Mouse (Mus musculus) limb, embryonic 13.5 days (tissue): ENCODE results near the gene Phactr4. TPM values are rescaled to one million over a fixed set of nuclear protein-coding genes. Genes with fewer than 3 reads are reported as not detected.

ENCODE experiments used
- ATAC-seq: fragments of 200-750 bp; cut with Nextera tagmentation; 2 replicates; pipeline ENCODE4 v1.8.0; 2017; ENCODE audit warnings: low read depth, moderate number of reproducible peaks, moderate TSS enrichment; ENCODE audit not compliant: low FRiP score
- H3K27ac ChIP-seq: fragments of 300-500 bp; sonication (generic); 2 replicates; pipeline ENCODE4 v1.5.1; 2015; ENCODE audit warnings: inconsistent platforms, mild to moderate bottlenecking, moderate library complexity
- H3K27me3 ChIP-seq: fragments of 300-500 bp; sonication (generic); 2 replicates; pipeline ENCODE4 v1.6.1; 2015; ENCODE audit warnings: mild to moderate bottlenecking, inconsistent platforms
- H3K36me3 ChIP-seq: fragments of 300-500 bp; sonication (generic); 2 replicates; pipeline ENCODE4 v1.6.1; 2015; ENCODE audit warnings: inconsistent platforms, mild to moderate bottlenecking, moderate library complexity
- H3K4me1 ChIP-seq: fragments of 300-500 bp; sonication (generic); 2 replicates; pipeline ENCODE4 v1.6.1; 2015; ENCODE audit warnings: inconsistent platforms
- H3K4me2 ChIP-seq: fragments of 300-500 bp; sonication (generic); replicated peaks from 2 replicates; pipeline ENCODE4 v1.6.1; 2015; ENCODE audit warnings: inconsistent platforms, mild to moderate bottlenecking, moderate library complexity
- H3K4me3 ChIP-seq: fragments of 300-500 bp; sonication (generic); 2 replicates; pipeline ENCODE4 v1.5.1; 2015; ENCODE audit warnings: moderate library complexity, mild to moderate bottlenecking, inconsistent platforms
- H3K9ac ChIP-seq: fragments of 300-500 bp; sonication (generic); 2 replicates; pipeline ENCODE4 v1.6.1; 2015; ENCODE audit warnings: mild to moderate bottlenecking, inconsistent platforms
- H3K9me3 ChIP-seq: fragments of 300-500 bp; sonication (generic); 2 replicates; pipeline ENCODE4 v1.6.1; 2016; ENCODE audit warnings: inconsistent platforms
- WGBS: fragments of 180-500 bp; shearing (Covaris S2); methylation state at CpG from one replicate; pipeline ENCODE4 v1.1.7; 2015; 5-methylcytosine and 5-hydroxymethylcytosine counted together
- polyA plus RNA-seq: library from polyadenylated mRNA; unstranded; fragments of >200 nt; fragmentation: Nextera tagmentation; extraction: Ambion mirVana; gene quantifications from 2 replicates; pipeline ENCODE4 v1.2.1, GENCODE M21; 2015

Phactr4 gene
- polyA plus RNA-seq = 21.9 and 22.0 TPM in 2 replicates

DNA sequence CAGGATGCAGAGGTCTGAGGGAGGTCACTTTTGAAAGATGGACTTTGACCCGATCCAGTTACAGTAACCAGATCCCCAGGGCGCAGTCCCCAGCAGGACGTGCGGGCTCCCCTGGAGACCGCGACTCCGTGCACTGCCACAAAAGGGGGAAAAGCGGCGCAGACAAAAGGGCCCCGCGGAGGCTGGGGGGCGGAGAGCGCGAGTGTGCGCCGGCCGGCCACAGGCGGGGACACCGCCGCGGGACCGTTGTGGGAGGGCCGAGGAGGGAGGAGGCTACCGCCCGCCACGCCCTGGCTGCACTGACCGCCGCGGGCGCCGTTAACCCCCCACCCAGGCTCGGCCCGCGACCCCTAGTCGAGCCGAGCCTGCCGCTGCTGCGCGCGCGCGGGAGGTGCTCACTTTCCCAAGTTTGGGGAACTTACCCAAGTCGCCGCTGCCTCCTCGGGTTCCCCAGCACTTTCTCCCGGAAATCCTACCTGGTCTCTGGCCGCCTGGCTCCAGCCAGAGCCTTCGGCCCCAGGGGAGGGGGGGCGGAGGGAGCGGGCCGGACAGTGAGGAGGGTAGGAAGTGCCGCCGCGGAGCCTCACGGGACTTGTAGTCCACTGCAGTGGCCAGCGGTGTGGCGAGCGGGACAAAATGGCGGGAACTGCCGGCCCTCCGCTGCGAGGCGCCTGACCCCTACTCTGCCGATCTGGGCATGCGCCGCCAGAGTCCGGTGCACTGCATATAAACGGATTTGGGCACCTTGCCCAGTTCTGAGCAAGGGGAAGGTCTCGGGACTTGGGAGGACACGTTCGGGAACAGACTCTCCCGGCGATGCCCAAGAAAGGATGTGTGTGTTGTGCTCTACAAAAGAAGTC lies at the start of gene Phactr4:
Gene Phactr4 (minus strand): TSS at position 567 of the 860 bp plus-strand sequence.
- Histone ChIP-seq H3K9me3 (no peaks in the 10 kb centered on the region), H3K27ac (peak within 1 kb of the TSS; percentile 95), H3K4me2 (peak within 1 kb of the TSS; percentile 66), H3K4me1 (peaks cover 24% of the 10 kb centered on the region), H3K4me3 (peak within 1 kb of the TSS; percentile 81), H3K36me3 (no peaks in the 10 kb centered on the region), H3K27me3 (no peaks in the 10 kb centered on the region), H3K9ac (peak within 1 kb of the TSS; percentile 88)
- WGBS = under 1% methylated on average over 52 of the region's 73 CpGs
- peak; percentile 95 for ATAC-seq

DNA sequence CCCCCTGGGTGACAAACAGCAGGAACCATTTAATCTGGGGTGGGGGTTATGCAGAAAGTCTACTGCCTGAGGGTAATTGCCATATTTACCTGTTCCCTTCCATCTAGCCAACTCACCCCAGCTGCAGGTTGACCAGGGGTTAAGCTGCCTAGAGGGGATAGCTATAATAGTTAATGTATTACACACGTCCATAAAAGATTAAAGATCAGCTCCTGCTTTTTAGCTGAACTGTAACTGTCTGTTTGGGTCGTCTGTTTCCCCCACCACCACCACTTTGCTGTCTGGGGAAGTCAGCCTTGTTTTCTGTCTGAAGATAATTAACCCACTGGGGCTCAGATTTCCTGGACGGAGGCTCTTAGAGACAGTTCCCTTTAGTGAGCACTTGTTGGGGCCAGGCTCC lies 47.6 kb upstream of the Phactr4 start:
- Histone ChIP-seq H3K36me3 (no peaks in the 10 kb centered on the region), H3K27ac (no peak overlapping the region), H3K27me3 (no peaks in the 10 kb centered on the region), H3K9ac (peak overlapping the region; percentile 43), H3K4me2 (no peak overlapping the region), H3K4me3 (no peak overlapping the region), H3K4me1 (peaks cover 15% of the 10 kb centered on the region), H3K9me3 (no peaks in the 10 kb centered on the region)
- 2% methylated on average over 3 of the region's 3 CpGs for WGBS
- no peak for ATAC-seq

DNA sequence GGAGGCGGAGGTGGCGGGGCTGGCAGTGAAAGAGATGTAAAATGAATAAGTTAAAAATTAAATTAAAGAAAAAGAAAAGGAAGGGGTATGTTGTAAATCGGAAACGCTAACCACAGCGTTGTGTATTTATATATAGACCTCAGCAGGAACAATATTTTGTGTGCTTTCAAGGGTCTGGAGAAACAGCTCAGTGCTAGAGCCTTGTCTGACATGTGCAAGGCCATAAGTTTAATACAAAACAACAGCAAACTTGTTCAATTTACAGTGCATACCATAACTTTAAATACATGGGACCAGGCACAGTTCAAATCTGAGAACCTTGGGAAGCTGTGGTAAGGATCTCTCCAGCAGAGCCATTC lies 41.9 kb upstream of the Phactr4 start:
- WGBS = 2% methylated on average over 5 of the region's 5 CpGs
- Histone ChIP-seq H3K27me3 (no peaks in the 10 kb centered on the region), H3K4me1 (peaks cover 17% of the 10 kb centered on the region), H3K9ac (peak overlapping the region; percentile 87; the same call in 1 of the 2 replicates), H3K27ac (no peak overlapping the region), H3K9me3 (no peaks in the 10 kb centered on the region), H3K4me3 (peak overlapping the region; percentile 89), H3K4me2 (peak overlapping the region; percentile 93), H3K36me3 (peaks cover 18% of the 10 kb centered on the region)
- ATAC-seq = peak; percentile 10; the same call in 1 of the 2 replicates

DNA sequence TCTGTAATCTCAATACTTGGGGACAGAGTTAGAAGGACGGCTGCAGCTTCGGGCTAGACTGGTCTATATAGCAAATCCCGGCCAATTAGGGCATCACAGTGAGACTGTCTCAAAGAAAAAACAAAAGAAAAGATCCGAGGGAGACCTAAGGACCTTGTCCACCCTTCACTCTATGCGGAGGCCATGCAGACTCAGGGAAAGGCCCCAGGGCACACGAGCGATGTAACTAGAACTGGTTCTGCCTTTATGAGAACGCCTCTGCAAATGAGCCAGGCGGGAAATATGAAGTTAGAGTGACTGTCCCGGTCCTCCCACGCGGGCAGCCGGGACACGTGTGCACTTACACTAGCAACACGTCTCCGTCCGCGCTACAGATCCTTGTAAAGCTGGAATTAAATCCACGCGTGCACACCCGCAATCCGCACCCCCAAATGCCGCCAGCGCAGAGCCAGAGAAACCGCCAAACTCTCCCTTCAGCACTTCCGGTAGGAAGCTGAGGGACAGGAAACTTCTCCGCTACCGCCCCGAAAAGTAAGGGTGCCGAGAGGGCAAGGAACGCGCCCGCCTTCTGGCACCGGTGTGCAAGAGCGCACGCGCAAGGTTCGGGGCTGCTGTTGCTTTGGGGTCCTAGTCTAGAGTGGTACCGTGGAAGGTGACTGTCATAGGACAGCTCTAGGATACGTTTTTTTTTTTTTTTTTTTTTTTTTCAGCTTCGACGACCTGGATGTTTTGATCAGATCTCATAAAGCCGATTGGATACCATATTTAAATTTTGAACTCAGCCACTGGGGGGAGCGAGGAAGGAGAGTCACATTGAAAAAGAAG lies 41.4 kb upstream of the Phactr4 start, which contains the start of gene Med18:
Gene Med18 (minus strand): TSS at position 492 of the 825 bp plus-strand sequence.
- ATAC-seq = peak; percentile 92
- H3K4me2 ChIP-seq = peak within 1 kb of the TSS; percentile 93
- H3K4me3 ChIP-seq = peak within 1 kb of the TSS; percentile 89
- no peaks in the 10 kb centered on the region for H3K9me3 ChIP-seq
- H3K36me3 ChIP-seq = peaks cover 23% of the 10 kb centered on the region
- no peaks in the 10 kb centered on the region for H3K27me3 ChIP-seq
- H3K27ac ChIP-seq = peak within 1 kb of the TSS; percentile 63
- under 1% methylated on average over 44 of the region's 44 CpGs for WGBS
- peaks cover 17% of the 10 kb centered on the region for H3K4me1 ChIP-seq
- peak within 1 kb of the TSS; percentile 87 for H3K9ac ChIP-seq

DNA sequence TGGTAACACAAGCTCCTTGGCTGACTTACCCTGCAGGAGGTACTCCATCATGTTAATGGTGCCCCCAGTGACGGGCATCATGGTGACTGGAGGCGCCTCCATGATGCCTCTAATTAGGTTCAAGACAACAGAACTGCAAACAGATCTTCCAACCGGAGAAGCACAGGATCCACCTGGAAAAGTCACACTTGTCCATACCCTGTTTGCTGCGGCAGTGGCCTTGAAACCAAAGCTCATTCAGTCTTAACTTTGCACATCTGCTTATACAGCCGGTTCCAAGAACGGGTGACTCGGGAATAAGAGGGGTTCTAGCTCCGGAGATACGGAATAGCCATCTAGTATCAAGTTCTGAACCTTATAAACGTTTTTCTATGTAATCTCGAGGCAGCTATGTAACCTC lies 40.5 kb upstream of the Phactr4 start:
- ATAC-seq = no peak
- H3K36me3 ChIP-seq = peaks cover 31% of the 10 kb centered on the region
- no peak overlapping the region for H3K27ac ChIP-seq
- no peaks in the 10 kb centered on the region for H3K27me3 ChIP-seq
- H3K4me2 ChIP-seq = peak overlapping the region; percentile 93
- H3K4me1 ChIP-seq = peaks cover 17% of the 10 kb centered on the region
- peak overlapping the region; percentile 89 for H3K4me3 ChIP-seq
- H3K9me3 ChIP-seq = no peaks in the 10 kb centered on the region
- peak overlapping the region; percentile 87 for H3K9ac ChIP-seq
- 5% methylated on average over 11 of the region's 11 CpGs for WGBS

DNA sequence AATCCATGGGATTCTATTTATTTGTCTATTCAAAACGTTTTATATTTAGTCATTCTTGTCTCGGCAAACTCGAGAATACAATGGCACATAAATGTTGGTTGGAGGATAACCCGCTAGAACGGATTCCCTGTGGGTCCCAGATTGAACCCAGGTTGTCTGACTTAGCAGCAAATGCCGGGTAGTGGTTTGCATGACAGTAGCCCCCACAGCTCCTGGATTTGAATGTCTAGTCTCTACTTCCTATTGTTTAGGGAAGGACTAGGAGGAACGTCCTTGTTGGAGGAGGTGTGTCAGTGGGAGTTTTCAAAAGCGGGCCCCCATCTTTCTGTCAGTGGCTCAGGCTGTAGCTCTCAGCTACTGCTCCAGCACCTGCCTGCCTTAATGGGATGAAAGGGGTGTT lies 37.9 kb upstream of the Phactr4 start:
- H3K27me3 ChIP-seq = no peaks in the 10 kb centered on the region
- no peak overlapping the region for H3K4me3 ChIP-seq
- peaks cover 45% of the 10 kb centered on the region for H3K36me3 ChIP-seq
- peaks cover 17% of the 10 kb centered on the region for H3K4me1 ChIP-seq
- no peaks in the 10 kb centered on the region for H3K9me3 ChIP-seq
- WGBS = 90% methylated on average over 8 of the region's 8 CpGs
- no peak overlapping the region for H3K9ac ChIP-seq
- ATAC-seq = no peak
- H3K4me2 ChIP-seq = no peak overlapping the region
- no peak overlapping the region for H3K27ac ChIP-seq

DNA sequence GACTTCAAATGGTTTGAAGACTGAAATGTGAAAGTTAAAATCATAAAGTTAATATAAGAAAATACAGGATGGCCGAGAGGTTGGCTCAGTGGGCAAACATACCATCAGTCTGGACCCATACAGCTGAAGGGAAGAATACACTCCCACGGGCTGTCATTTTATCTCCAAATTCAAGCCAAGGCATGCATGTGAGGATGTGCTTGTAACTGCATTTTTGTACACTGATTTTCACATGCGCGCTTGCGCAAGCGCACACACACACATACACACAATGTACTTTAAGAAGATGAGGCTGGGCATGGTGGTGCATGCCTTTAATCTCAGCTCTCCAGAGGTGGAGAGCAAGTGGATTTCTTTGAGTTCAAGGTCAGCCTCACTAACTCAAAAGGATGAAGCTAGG lies 33.3 kb upstream of the Phactr4 start:
- H3K9ac ChIP-seq = no peak overlapping the region
- H3K27me3 ChIP-seq = no peaks in the 10 kb centered on the region
- H3K9me3 ChIP-seq = no peaks in the 10 kb centered on the region
- 90% methylated on average over 6 of the region's 6 CpGs for WGBS
- no peak overlapping the region for H3K4me2 ChIP-seq
- no peaks in the 10 kb centered on the region for H3K4me1 ChIP-seq
- no peak overlapping the region for H3K4me3 ChIP-seq
- no peak for ATAC-seq
- no peak overlapping the region for H3K27ac ChIP-seq
- peaks cover 40% of the 10 kb centered on the region for H3K36me3 ChIP-seq

DNA sequence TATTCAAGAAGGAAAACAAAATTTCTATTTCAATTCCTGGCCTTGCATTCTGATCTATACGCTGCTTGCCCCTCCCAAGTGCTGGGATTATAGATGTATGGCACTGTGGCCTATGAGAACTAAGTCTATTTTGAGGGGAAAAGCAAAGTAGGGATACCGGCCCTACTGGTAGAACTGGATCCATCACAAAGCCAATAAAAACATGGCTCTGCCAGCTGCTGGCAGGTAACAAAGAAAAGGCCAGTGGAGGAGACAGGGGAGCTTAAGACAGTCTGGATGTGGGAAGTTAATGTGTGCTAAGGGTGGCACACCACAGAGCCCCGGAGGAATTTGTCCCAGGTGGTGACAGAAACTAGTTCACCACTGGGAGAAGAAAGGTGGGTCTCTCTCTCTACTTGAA lies 32.9 kb upstream of the Phactr4 start:
- Histone ChIP-seq H3K9me3 (no peaks in the 10 kb centered on the region), H3K27ac (no peak overlapping the region), H3K4me2 (no peak overlapping the region), H3K27me3 (no peaks in the 10 kb centered on the region), H3K4me1 (no peaks in the 10 kb centered on the region), H3K4me3 (no peak overlapping the region), H3K9ac (no peak overlapping the region), H3K36me3 (peaks cover 36% of the 10 kb centered on the region)
- WGBS = 72% methylated on average over 3 of the region's 3 CpGs
- ATAC-seq = no peak

DNA sequence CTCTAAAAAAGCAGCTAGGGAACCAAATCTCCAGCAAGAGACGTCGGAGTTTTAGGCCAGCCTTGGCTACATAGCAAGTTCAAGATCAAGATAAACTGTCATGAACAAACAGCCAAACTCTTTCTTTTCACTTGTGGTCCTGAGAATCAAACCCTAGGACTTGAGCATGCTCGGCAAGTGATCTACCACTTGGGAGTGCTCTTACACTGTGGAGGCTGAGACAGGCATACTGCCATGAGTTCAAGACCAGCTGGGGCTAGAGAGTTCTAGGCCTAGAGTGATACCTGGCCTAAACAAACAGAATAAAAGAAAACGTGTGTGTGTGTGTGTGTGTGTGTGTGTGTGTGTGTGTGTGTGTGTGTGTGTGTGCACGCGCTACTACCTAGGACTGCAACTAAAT lies 31.9 kb upstream of the Phactr4 start:
- Histone ChIP-seq H3K9me3 (no peaks in the 10 kb centered on the region), H3K9ac (no peak overlapping the region), H3K27me3 (no peaks in the 10 kb centered on the region), H3K4me3 (no peak overlapping the region), H3K27ac (no peak overlapping the region), H3K36me3 (peaks cover 27% of the 10 kb centered on the region), H3K4me2 (no peak overlapping the region), H3K4me1 (no peaks in the 10 kb centered on the region)
- no peak for ATAC-seq
- 83% methylated on average over 4 of the region's 6 CpGs for WGBS

DNA sequence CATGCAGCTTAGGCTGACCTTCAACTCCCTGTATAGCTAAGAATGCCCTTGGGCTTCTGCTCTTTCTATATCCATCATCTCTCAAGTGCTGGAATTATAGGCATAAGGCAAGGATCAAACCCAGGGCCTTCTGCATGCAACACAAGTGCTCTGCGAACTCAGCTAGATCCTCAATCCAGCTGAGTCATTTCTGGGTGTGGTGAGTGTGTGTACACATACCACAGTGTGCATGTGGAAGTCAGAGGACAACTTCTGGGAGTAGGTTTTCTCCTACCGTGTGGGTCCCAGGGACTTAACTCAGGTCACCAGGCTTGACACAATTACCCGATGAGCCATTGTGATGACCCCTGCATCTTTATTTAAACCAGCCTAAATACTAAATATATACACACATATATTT lies 27.5 kb upstream of the Phactr4 start:
- no peaks in the 10 kb centered on the region for H3K36me3 ChIP-seq
- H3K4me1 ChIP-seq = no peaks in the 10 kb centered on the region
- no peak overlapping the region for H3K4me3 ChIP-seq
- 87% methylated on average over 3 of the region's 3 CpGs for WGBS
- no peaks in the 10 kb centered on the region for H3K27me3 ChIP-seq
- no peak overlapping the region for H3K9ac ChIP-seq
- H3K9me3 ChIP-seq = no peaks in the 10 kb centered on the region
- no peak for ATAC-seq
- no peak overlapping the region for H3K27ac ChIP-seq
- H3K4me2 ChIP-seq = no peak overlapping the region

DNA sequence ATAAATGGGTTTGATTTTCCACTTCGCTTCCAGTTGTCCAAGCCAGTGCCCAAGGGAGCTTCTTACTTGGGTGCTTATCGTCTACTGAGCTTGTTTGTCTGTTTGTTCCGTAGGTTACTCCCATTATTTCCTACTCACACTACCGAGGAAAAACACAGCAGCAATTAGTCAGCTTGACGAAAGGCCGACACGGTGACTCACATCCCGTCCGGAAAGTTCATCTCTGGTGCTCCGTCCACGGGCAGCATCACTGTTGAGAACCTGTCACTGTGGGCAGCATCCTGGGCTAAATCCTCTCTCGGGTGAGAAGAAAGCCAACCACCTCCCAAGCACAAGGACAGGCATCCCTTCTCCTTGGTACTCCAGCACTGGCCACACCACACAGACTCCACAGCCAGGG lies 23.8 kb upstream of the Phactr4 start:
- Histone ChIP-seq H3K9ac (no peak overlapping the region), H3K27me3 (no peaks in the 10 kb centered on the region), H3K27ac (no peak overlapping the region), H3K4me2 (no peak overlapping the region), H3K4me3 (no peak overlapping the region), H3K4me1 (no peaks in the 10 kb centered on the region), H3K36me3 (no peaks in the 10 kb centered on the region), H3K9me3 (no peaks in the 10 kb centered on the region)
- WGBS = 80% methylated on average over 12 of the region's 12 CpGs
- no peak for ATAC-seq

DNA sequence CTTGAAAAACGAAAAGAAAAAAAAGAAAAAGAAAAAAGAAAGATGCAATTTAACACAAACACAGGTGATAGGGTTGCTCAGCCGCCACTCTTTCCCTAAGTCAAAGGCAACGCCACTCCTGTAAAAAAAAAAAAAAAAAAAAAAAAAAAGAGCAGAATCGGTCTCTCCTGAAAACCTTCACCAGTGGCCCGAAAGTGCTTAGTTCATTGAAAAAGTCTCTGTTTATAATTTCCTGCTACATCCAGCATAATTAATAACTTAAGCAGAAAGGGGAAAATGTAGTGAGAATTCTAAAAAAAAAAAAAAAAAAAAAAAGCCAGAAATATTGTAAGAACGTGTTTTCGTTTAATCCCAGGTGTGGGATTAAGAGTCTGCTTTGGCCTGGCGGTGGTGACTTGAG lies 22.2 kb upstream of the Phactr4 start:
- Histone ChIP-seq H3K4me1 (no peaks in the 10 kb centered on the region), H3K9ac (no peak overlapping the region), H3K4me3 (no peak overlapping the region), H3K27ac (no peak overlapping the region), H3K4me2 (no peak overlapping the region), H3K27me3 (no peaks in the 10 kb centered on the region), H3K9me3 (no peaks in the 10 kb centered on the region), H3K36me3 (no peaks in the 10 kb centered on the region)
- no peak for ATAC-seq
- WGBS = 79% methylated on average over 8 of the region's 8 CpGs
